8 mouse cellular contexts compared by ENCODE assay signal in the genomic region with DNA sequence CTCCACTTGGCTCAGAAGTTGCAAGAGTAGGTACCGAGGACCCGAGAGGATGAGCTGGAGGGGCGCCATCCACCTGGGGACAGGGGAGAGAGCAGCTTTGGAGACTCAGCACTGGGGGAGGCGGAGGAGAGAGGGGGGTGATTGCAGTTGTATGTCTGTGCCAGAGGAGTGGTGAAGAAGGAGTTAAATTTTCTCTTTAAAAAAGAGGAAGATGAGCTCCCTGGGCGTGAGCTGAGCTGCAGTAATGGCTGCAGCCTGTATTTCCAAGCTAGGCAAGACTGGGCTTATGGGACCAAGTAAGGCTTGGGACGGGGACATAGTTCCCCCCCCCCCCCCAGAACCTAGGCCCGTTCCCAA. TPM values are rescaled to one million over a fixed set of nuclear protein-coding genes. Genes with fewer than 3 reads are reported as not detected.
DNase-seq lines count a peak whose midpoint lies in the region; ATAC-seq and TF ChIP-seq lines count a peak whose summit lies in the region.

No protein-coding gene starts in this region.

- DNase-seq in gastrocnemius, adult 2 months, result no peak
- no peak for DNase-seq in gastrocnemius, postnatal 14 days
- DNase-seq in liver, postnatal 0 days, result no peak
- DNase-seq in ovary, postnatal 14 days (ENCODE audit: low spot score), result no peak
- DNase-seq in right cerebral cortex, postnatal 36 days (ENCODE audit: low spot score in 2 of 2), result no peak
- no peak for DNase-seq in adrenal gland, postnatal 4 days (ENCODE audit: low spot score in 2 of 2)

- TF ChIP-seq CTCF in gastrocnemius, adult 2 months (IDR thresholded peaks at IDR 0.05), result no peak
- no peak for TF ChIP-seq CTCF in C2C12 (IDR thresholded peaks at IDR 0.05; ENCODE audit: control insufficient read depth, insufficient read depth, insufficient read length)
- no peak for TF ChIP-seq CTCF in liver, postnatal 0 days (IDR thresholded peaks at IDR 0.05; ENCODE audit: low read depth)

- TF ChIP-seq EP300 in liver, postnatal 0 days (IDR thresholded peaks at IDR 0.05; ENCODE audit: low read depth), result no peak

- H3K79me2 ChIP-seq in C2C12 (ENCODE audit: control insufficient read depth, insufficient read depth), result peaks cover 66% of the 10 kb centered on the region

- H3K9ac ChIP-seq in forebrain, embryonic 15.5 days (replicated peaks), result peak overlapping the region; percentile 100
- peak overlapping the region; percentile 80 for H3K9ac ChIP-seq in liver, postnatal 0 days (replicated peaks)

- peaks cover 42% of the 10 kb centered on the region for H3K4me1 ChIP-seq in forebrain, embryonic 15.5 days
- H3K4me1 ChIP-seq in liver, postnatal 0 days (ENCODE audit: insufficient read depth), result peaks cover 13% of the 10 kb centered on the region

- no peaks in the 10 kb centered on the region for H3K27me3 ChIP-seq in C2C12 (ENCODE audit: control insufficient read depth, insufficient read depth, insufficient read length)
- no peaks in the 10 kb centered on the region for H3K27me3 ChIP-seq in forebrain, embryonic 15.5 days
- no peaks in the 10 kb centered on the region for H3K27me3 ChIP-seq in liver, postnatal 0 days (ENCODE audit: insufficient read depth, low read length)

- H3K36me3 ChIP-seq in C2C12 (ENCODE audit: control insufficient read depth, insufficient read depth), result peaks cover 13% of the 10 kb centered on the region
- no peaks in the 10 kb centered on the region; the same call in 1 of the 2 replicates for H3K36me3 ChIP-seq in forebrain, embryonic 15.5 days
- H3K36me3 ChIP-seq in liver, postnatal 0 days (replicated peaks; ENCODE audit: insufficient read depth, low read length), result peaks cover 5% of the 10 kb centered on the region; the same call in 1 of the 2 replicates

- peak overlapping the region; percentile 75 for H3K4me2 ChIP-seq in forebrain, embryonic 15.5 days (replicated peaks)
- H3K4me2 ChIP-seq in liver, postnatal 0 days (ENCODE audit: low read depth, low read length), result peak overlapping the region; percentile 82

- no peak; the same call in 1 of the 2 replicates for ATAC-seq in forebrain, embryonic 15.5 days (replicated peaks)
- peak; percentile 33; the same call in 1 of the 2 replicates for ATAC-seq in liver, postnatal 0 days

- H3ac ChIP-seq in C2C12 (ENCODE audit: control insufficient read depth, insufficient read length, low read depth), result peak overlapping the region; percentile 98

- peak overlapping the region; percentile 98 for H3K27ac ChIP-seq in gastrocnemius, adult 2 months
- peak overlapping the region; percentile 97 for H3K27ac ChIP-seq in forebrain, embryonic 15.5 days (replicated peaks)
- H3K27ac ChIP-seq in liver, postnatal 0 days (ENCODE audit: low read depth), result peak overlapping the region; percentile 78

- intact Hi-C loops in gastrocnemius, adult 2 months (cut with DNase I), result no loop called here
- intact Hi-C loops in gastrocnemius, postnatal 14 days (cut with DNase I; ENCODE audit: low total_unique reads), result no loop called here

- H3K79me3 ChIP-seq in C2C12 (ENCODE audit: low read depth), result peaks cover 41% of the 10 kb centered on the region

- WGBS in forebrain, embryonic 15.5 days, result under 1% methylated on average over 7 of the region's 7 CpGs
- WGBS in liver, postnatal 0 days (ENCODE audit: insufficient replicate concordance), result 7% methylated on average over 7 of the region's 7 CpGs

- H3K9me3 ChIP-seq in forebrain, embryonic 15.5 days, result no peaks in the 10 kb centered on the region
- H3K9me3 ChIP-seq in liver, postnatal 0 days (ENCODE audit: low read length), result no peaks in the 10 kb centered on the region

- H3K4me3 ChIP-seq in gastrocnemius, adult 2 months, result peak overlapping the region; percentile 94
- H3K4me3 ChIP-seq in C2C12 (ENCODE audit: insufficient read depth, poor library complexity, severe bottlenecking), result peak overlapping the region; percentile 93
- H3K4me3 ChIP-seq in forebrain, embryonic 15.5 days, result peak overlapping the region; percentile 100
- peak overlapping the region; percentile 88 for H3K4me3 ChIP-seq in liver, postnatal 0 days (ENCODE audit: low read depth, low read length)

TF ChIP-seq in C2C12, 6 proteins besides CTCF, POLR2A, EP300 and RAD21:
- no peak for TF ChIP-seq MAX (IDR thresholded peaks at IDR 0.05)
- no peak for TF ChIP-seq USF1 (IDR thresholded peaks at IDR 0.05; ENCODE audit: low read depth)
- no peak for TF ChIP-seq FOSL1 (IDR thresholded peaks at IDR 0.05; ENCODE audit: insufficient read depth, low read length, poor library complexity, severe bottlenecking)
- no peak for TF ChIP-seq MYOD1 (IDR thresholded peaks at IDR 0.05; ENCODE audit: control insufficient read depth, insufficient read length, low read depth)
- no peak for TF ChIP-seq CEBPB (IDR thresholded peaks at IDR 0.05; ENCODE audit: low read depth)
- no peak for TF ChIP-seq MYOG (IDR thresholded peaks at IDR 0.05; ENCODE audit: control insufficient read depth, extremely low read depth, insufficient read length)
TF ChIP-seq in C2C12: peak in this region for 0.

RNA-seq across cellular contexts. Expression of a gene that starts 1.1 kb away (rescaled TPM):
- total RNA-seq in gastrocnemius, adult 2 months (2021), result 10 to 100 TPM; 16.5 to 17.8 TPM
- total RNA-seq in gastrocnemius, postnatal 14 days (2021), result 10 to 100 TPM; 25.1 to 26.8 TPM
- 51.4 TPM for polyA plus RNA-seq in C2C12 (2012; fragmentation: generic; extraction: Trizol)
- polyA plus RNA-seq in forebrain, embryonic 15.5 days (2015; fragmentation: Nextera tagmentation; extraction: Ambion mirVana), result 301 and 307 TPM in 2 replicates
- 11.3 and 12.5 TPM in 2 replicates for polyA plus RNA-seq in liver, postnatal 0 days (2015; fragmentation: Nextera tagmentation; extraction: Ambion mirVana)
- 10 to 100 TPM; 62.8 to 73.7 TPM for total RNA-seq in adrenal gland, postnatal 4 days (2021)

RNA-seq across cellular contexts. Expression of a gene that starts 15.2 kb away (rescaled TPM):
- under 1 TPM in 1 of 2 experiments, not detected in 1; 0.17 TPM for total RNA-seq in gastrocnemius, adult 2 months (2021)
- total RNA-seq in gastrocnemius, postnatal 14 days (2021), result under 1 TPM; 0.18 to 0.41 TPM
- polyA plus RNA-seq in C2C12 (2012; fragmentation: generic; extraction: Trizol), result 0.80 TPM
- polyA plus RNA-seq in forebrain, embryonic 15.5 days (2015; fragmentation: Nextera tagmentation; extraction: Ambion mirVana), result 0.23 and 0.24 TPM in 2 replicates
- polyA plus RNA-seq in liver, postnatal 0 days (2015; fragmentation: Nextera tagmentation; extraction: Ambion mirVana), result 5.4 and 6.7 TPM in 2 replicates
- total RNA-seq in adrenal gland, postnatal 4 days (2021), result 1 to 10 TPM; 1.4 TPM

RNA-seq across cellular contexts. Expression of a gene that starts 19.8 kb away (rescaled TPM):
- under 1 TPM; 0.38 to 0.56 TPM for total RNA-seq in gastrocnemius, adult 2 months (2021)
- total RNA-seq in gastrocnemius, postnatal 14 days (2021), result 1 to 10 TPM in 1 of 2 experiments, under 1 TPM in 1; 0.78 to 2.5 TPM
- not detected for polyA plus RNA-seq in C2C12 (2012; fragmentation: generic; extraction: Trizol)
- 0.31 and 0.33 TPM in 2 replicates for polyA plus RNA-seq in forebrain, embryonic 15.5 days (2015; fragmentation: Nextera tagmentation; extraction: Ambion mirVana)
- not detected in 2 replicates for polyA plus RNA-seq in liver, postnatal 0 days (2015; fragmentation: Nextera tagmentation; extraction: Ambion mirVana)
- 1 to 10 TPM in 1 of 2 experiments, under 1 TPM in 1; 0.82 to 1.0 TPM for total RNA-seq in adrenal gland, postnatal 4 days (2021)

RNA-seq across cellular contexts. Expression of a gene that starts 42.6 kb away (rescaled TPM):
- under 1 TPM; 0.08 to 0.86 TPM for total RNA-seq in gastrocnemius, adult 2 months (2021)
- 1 to 10 TPM in 1 of 2 experiments, under 1 TPM in 1; 0.88 to 1.1 TPM for total RNA-seq in gastrocnemius, postnatal 14 days (2021)
- polyA plus RNA-seq in C2C12 (2012; fragmentation: generic; extraction: Trizol), result 32.9 TPM
- 0.41 and 0.61 TPM in 2 replicates for polyA plus RNA-seq in forebrain, embryonic 15.5 days (2015; fragmentation: Nextera tagmentation; extraction: Ambion mirVana)
- 0.06 and 0.32 TPM in 2 replicates for polyA plus RNA-seq in liver, postnatal 0 days (2015; fragmentation: Nextera tagmentation; extraction: Ambion mirVana)
- total RNA-seq in adrenal gland, postnatal 4 days (2021), result 1 to 10 TPM; 3.7 to 5.0 TPM
